Mouse (Mus musculus): Measurements from ENCODE around the gene Pygb. TPM values are rescaled to one million over a fixed set of nuclear protein-coding genes. Genes with fewer than 3 reads are reported as not detected.

Gene Pygb
- total RNA-seq, 2 experiments from 2014 or later = 126 to 127 TPM

GRCm38 (mm10) chr2:150847436-150847995 is 61.0 kb downstream of the Pygb start:
- TF ChIP-seq CTCF (IDR thresholded peaks at IDR 0.05) = no peak
- intact Hi-C loops (cut with DNase I) = no loop called here

GRCm38 (mm10) chr2:150851251-150851650 is 64.7 kb downstream of the Pygb start:
- Histone ChIP-seq H3K4me3 (no peak overlapping the region), H3K27ac (no peak overlapping the region)
- DNase-seq (ENCODE audit: extremely low spot score in 1 of 2, low spot score in 2 of 2) = peak; percentile 8
- no peak; the same call in 1 of the 2 replicates for TF ChIP-seq CTCF (IDR thresholded peaks at IDR 0.05)
- intact Hi-C loops (cut with DNase I) = no loop called here

More at GRCm38 (mm10) chr2:150847436-150847995, 61.0 kb downstream of the Pygb start:
- no peak overlapping the region for H3K4me3 ChIP-seq
- peak; percentile 7 to 8 for DNase-seq (ENCODE audit: extremely low spot score in 1 of 2, low spot score in 2 of 2)
- H3K27ac ChIP-seq = peak overlapping the region; percentile 61

- Histone ChIP-seq H3K4me3 (no peak overlapping the region), H3K27ac (no peak overlapping the region)
- no peak for TF ChIP-seq CTCF (IDR thresholded peaks at IDR 0.05)
- peak in 1 of 2 experiments; percentile 6 for DNase-seq (ENCODE audit: extremely low spot score in 1 of 2, low spot score in 2 of 2)
- intact Hi-C loops (cut with DNase I) = no loop called here
Measured at GRCm38 (mm10) chr2:150855186-150855585, 68.7 kb downstream of the Pygb start.

GRCm38 (mm10) chr2:150858724-150859487 is 72.4 kb downstream of the Pygb start:
- H3K4me3 ChIP-seq = no peak overlapping the region
- no peak for TF ChIP-seq CTCF (IDR thresholded peaks at IDR 0.05)
- no peak overlapping the region for H3K27ac ChIP-seq
- DNase-seq (ENCODE audit: extremely low spot score in 1 of 2, low spot score in 2 of 2) = no peak
- intact Hi-C loops (cut with DNase I) = no loop called here

GRCm38 (mm10) chr2:150859709-150860470 is 73.4 kb downstream of the Pygb start:
- no peak for TF ChIP-seq CTCF (IDR thresholded peaks at IDR 0.05)
- H3K27ac ChIP-seq = no peak overlapping the region
- DNase-seq (ENCODE audit: extremely low spot score in 1 of 2, low spot score in 2 of 2) = peak in 1 of 2 experiments; percentile 7
- intact Hi-C loops (cut with DNase I) = no loop called here
- no peak overlapping the region for H3K4me3 ChIP-seq

- intact Hi-C loops (cut with DNase I) = no loop called here
- H3K4me3 ChIP-seq = no peak overlapping the region
- peak; percentile 19 for TF ChIP-seq CTCF (IDR thresholded peaks at IDR 0.05)
- no peak overlapping the region for H3K27ac ChIP-seq
- peak in 1 of 2 experiments; percentile 5 for DNase-seq (ENCODE audit: extremely low spot score in 1 of 2, low spot score in 2 of 2)
Measured at GRCm38 (mm10) chr2:150861128-150861527, 74.6 kb downstream of the Pygb start.

GRCm38 (mm10) chr2:150867021-150867420 is 80.5 kb downstream of the Pygb start:
- no peak overlapping the region for H3K27ac ChIP-seq
- no peak for DNase-seq (ENCODE audit: extremely low spot score in 1 of 2, low spot score in 2 of 2)
- no peak overlapping the region for H3K4me3 ChIP-seq
- intact Hi-C loops (cut with DNase I) = no loop called here
- no peak for TF ChIP-seq CTCF (IDR thresholded peaks at IDR 0.05)

- H3K27ac ChIP-seq = no peak overlapping the region
- no peak for TF ChIP-seq CTCF (IDR thresholded peaks at IDR 0.05)
- intact Hi-C loops (cut with DNase I) = no loop called here
- no peak for DNase-seq (ENCODE audit: extremely low spot score in 1 of 2, low spot score in 2 of 2)
- no peak overlapping the region for H3K4me3 ChIP-seq
Measured at GRCm38 (mm10) chr2:150869446-150869845, 82.9 kb downstream of the Pygb start.

- TF ChIP-seq CTCF (IDR thresholded peaks at IDR 0.05) = no peak
- DNase-seq (ENCODE audit: extremely low spot score in 1 of 2, low spot score in 2 of 2) = no peak
- intact Hi-C loops (cut with DNase I) = no loop called here
- no peak overlapping the region for H3K4me3 ChIP-seq
- no peak overlapping the region for H3K27ac ChIP-seq
Measured at GRCm38 (mm10) chr2:150874508-150874907, 88.0 kb downstream of the Pygb start.

- intact Hi-C loops (cut with DNase I) = no loop called here
- H3K4me3 ChIP-seq = no peak overlapping the region
- no peak overlapping the region for H3K27ac ChIP-seq
- no peak for TF ChIP-seq CTCF (IDR thresholded peaks at IDR 0.05)
- no peak for DNase-seq (ENCODE audit: extremely low spot score in 1 of 2, low spot score in 2 of 2)
Measured at GRCm38 (mm10) chr2:150875226-150875625, 88.7 kb downstream of the Pygb start.

GRCm38 (mm10) chr2:150877561-150877960 is 91.0 kb downstream of the Pygb start:
- TF ChIP-seq CTCF (IDR thresholded peaks at IDR 0.05) = no peak
- Histone ChIP-seq H3K4me3 (no peak overlapping the region), H3K27ac (no peak overlapping the region)
- DNase-seq (ENCODE audit: extremely low spot score in 1 of 2, low spot score in 2 of 2) = no peak
- intact Hi-C loops (cut with DNase I) = no loop called here

Other genes with a start within 250 kb of the Pygb start
- not detected for gene Cst7, start 216.3 kb upstream of the Pygb start, total RNA-seq (2021)
- gene Apmap, start 178.2 kb upstream of the Pygb start, total RNA-seq (2021) = 10 to 100 TPM; 49.5 to 56.7 TPM
- gene Acss1, start 118.2 kb upstream of the Pygb start, total RNA-seq (2021) = 10 to 100 TPM; 18.5 to 21.5 TPM
- under 1 TPM in 1 of 2 experiments, not detected in 1; 0.11 TPM for gene Vsx1, start 97.4 kb upstream of the Pygb start, total RNA-seq (2021)
- 10 to 100 TPM; 46.5 to 51.5 TPM for gene Entpd6, start 37.7 kb upstream of the Pygb start, total RNA-seq (2021)
- 100 to 1,000 TPM; 298 to 305 TPM for gene Abhd12, start 118.0 kb downstream of the Pygb start, total RNA-seq (2021)
- 1 to 10 TPM in 1 of 2 experiments, under 1 TPM in 1; 0.65 to 1.6 TPM for gene Gins1, start 118.7 kb downstream of the Pygb start, total RNA-seq (2021)